10 mouse cellular contexts compared by ENCODE assay signal in genomic region chr5:99522571-99523269, GRCm38 (mm10).
DNase-seq lines count a peak whose midpoint lies in the region; ATAC-seq lines count a peak whose summit lies in the region.
"Had no signal": no experiment of that assay in that cellular context is flagged by ENCODE, and none has a peak within 500 bp of the region (broad histone marks: within the 10 kb centered on the region; RNA-seq: fewer than 3 reads in every experiment).

No protein-coding gene starts in this region.

- H3K9ac ChIP-seq in kidney, embryonic 15.5 days = no peak overlapping the region

- ATAC-seq in kidney, embryonic 15.5 days (replicated peaks; ENCODE audit: low FRiP score) = no peak; the same call in 1 of the 2 replicates
- no peak for ATAC-seq in inflammation-experienced regulatory T-cells, adult 6 months

- no peaks in the 10 kb centered on the region for H3K36me3 ChIP-seq in heart, embryonic 10.5 days
- H3K36me3 ChIP-seq in kidney, embryonic 15.5 days = no peaks in the 10 kb centered on the region

- intact Hi-C loops in heart, postnatal 14 days (cut with DNase I) = no loop called here

- H3K4me1 ChIP-seq in heart, embryonic 10.5 days = peaks cover 36% of the 10 kb centered on the region
- peaks cover 9% of the 10 kb centered on the region; the same call in 1 of the 2 replicates for H3K4me1 ChIP-seq in kidney, embryonic 15.5 days

- H3K4me3 ChIP-seq in heart, embryonic 10.5 days = no peak overlapping the region
- H3K4me3 ChIP-seq in kidney, embryonic 15.5 days (replicated peaks) = no peak overlapping the region

- no peak overlapping the region for H3K4me2 ChIP-seq in kidney, embryonic 15.5 days

- H3K9me3 ChIP-seq in heart, embryonic 10.5 days = no peaks in the 10 kb centered on the region
- H3K9me3 ChIP-seq in kidney, embryonic 15.5 days (replicated peaks) = no peaks in the 10 kb centered on the region

- no peaks in the 10 kb centered on the region for H3K27me3 ChIP-seq in heart, embryonic 10.5 days (ENCODE audit: insufficient read depth, poor library complexity, severe bottlenecking)
- H3K27me3 ChIP-seq in kidney, embryonic 15.5 days = no peaks in the 10 kb centered on the region

- WGBS in heart, embryonic 10.5 days = 24% methylated on average over 8 of the region's 8 CpGs
- 43% methylated on average over 8 of the region's 8 CpGs for WGBS in kidney, embryonic 15.5 days

- no peak for DNase-seq in heart, embryonic 10.5 days (ENCODE audit: low spot score)
- no peak for DNase-seq in heart, postnatal 14 days
- DNase-seq in kidney, postnatal 4 days = peak; percentile 14 to 27
- peak; percentile 15 for DNase-seq in embryo, embryonic 9.5 days (ENCODE audit: extremely low spot score)
- peak; percentile 23 for DNase-seq in mesoderm, embryonic 11.5 days (ENCODE audit: low read depth, low spot score)
- no peak for DNase-seq in layer of hippocampus, adult 8-10 months (ENCODE audit: low spot score in 2 of 2)
- DNase-seq: gastrocnemius, postnatal 25 days; right cerebral cortex, postnatal 14 days had no signal

- peak overlapping the region; percentile 71; the same call in 1 of the 2 replicates for H3K27ac ChIP-seq in heart, embryonic 10.5 days
- no peak overlapping the region for H3K27ac ChIP-seq in kidney, embryonic 15.5 days

Comparison
In these comparisons a context has a peak if more than half of its experiments do, and no peak if none do; other contexts are left out.
1. DNase-seq: peak in kidney, postnatal 4 days (2 of 2), embryo, embryonic 9.5 days (single experiment) and mesoderm, embryonic 11.5 days (single experiment); none in heart, embryonic 10.5 days (single experiment), heart, postnatal 14 days (0 of 2) and layer of hippocampus, adult 8-10 months (0 of 2).